Mouse (Mus musculus) lung, postnatal 4 days (tissue): ENCODE data around the gene Nit1.

Experiments used
- DNase-seq, 2 experiments: peaks; one replicate each; pipeline ENCODE4 v3.0.0; 2021

Gene Nit1

DNA sequence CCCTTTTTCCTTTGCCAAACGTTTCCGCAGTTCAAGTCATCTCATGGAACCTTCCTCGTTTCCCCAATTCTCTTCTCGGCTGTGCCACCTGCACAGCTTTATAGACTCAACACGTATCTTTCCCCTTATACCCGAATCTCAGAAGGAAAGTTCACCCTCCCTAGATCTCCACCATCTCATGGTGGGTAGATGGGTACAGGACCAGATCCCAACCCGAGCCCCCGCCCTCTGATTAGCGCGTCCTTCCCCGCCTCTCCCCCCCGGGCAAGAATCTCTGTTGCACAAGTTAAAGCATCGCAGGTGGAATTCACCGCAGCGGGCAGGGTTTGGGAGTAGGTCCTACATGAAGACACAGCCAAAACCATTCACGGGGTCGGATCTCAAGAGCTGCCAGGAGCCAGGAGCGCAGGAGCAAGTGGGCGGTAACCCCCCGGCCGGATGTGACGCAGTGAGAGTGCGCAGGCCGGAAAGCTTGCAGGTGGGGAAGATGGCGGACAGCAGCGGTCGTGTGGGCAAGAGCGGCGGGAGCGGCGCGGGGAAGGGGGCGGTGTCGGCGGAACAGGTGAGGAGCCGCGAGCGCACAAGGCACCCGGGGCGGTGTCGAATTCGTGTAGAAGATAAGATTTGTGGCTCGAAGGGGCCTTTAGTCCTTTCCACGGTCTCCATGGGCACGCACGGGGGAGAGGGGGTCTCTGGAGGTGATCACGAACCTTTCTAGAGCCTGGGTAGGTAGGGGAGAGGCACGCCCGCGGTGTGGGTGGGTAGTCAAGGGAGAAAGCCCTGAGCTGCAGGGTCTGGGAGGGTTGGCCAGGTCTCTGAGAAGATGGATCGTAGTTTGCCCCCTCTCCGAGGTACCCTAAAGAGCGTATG, at the start of gene Nit1, which contains the start of gene Pfdn2:
Nit1 (minus strand) TSS at position 422 of the 870 bp plus-strand sequence.
Pfdn2 (plus strand) TSS at position 446 of the 870 bp plus-strand sequence.
- DNase-seq, result peak; percentile 93

DNA sequence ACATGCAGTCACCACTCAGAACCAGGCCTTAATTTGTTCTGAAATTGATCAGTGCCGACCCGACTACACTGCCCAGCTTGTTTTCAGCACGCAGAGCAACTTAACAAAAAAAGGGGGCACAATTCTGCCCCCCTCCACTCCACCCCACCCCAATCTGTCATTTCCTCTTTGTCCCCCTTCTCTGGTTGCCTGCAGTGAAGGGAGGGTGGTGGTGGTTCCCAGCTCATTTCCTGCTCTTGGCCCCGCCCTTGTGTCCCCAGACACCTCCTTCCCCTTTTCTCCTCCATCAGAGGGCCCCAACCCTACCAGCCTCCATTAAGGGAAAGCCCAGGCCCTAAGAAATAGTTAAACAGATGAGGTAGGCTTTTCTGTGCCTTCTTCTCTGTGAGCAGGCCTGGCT, 44.7 kb upstream of the Nit1 start:
- peak; percentile 67 to 70 for DNase-seq

DNA sequence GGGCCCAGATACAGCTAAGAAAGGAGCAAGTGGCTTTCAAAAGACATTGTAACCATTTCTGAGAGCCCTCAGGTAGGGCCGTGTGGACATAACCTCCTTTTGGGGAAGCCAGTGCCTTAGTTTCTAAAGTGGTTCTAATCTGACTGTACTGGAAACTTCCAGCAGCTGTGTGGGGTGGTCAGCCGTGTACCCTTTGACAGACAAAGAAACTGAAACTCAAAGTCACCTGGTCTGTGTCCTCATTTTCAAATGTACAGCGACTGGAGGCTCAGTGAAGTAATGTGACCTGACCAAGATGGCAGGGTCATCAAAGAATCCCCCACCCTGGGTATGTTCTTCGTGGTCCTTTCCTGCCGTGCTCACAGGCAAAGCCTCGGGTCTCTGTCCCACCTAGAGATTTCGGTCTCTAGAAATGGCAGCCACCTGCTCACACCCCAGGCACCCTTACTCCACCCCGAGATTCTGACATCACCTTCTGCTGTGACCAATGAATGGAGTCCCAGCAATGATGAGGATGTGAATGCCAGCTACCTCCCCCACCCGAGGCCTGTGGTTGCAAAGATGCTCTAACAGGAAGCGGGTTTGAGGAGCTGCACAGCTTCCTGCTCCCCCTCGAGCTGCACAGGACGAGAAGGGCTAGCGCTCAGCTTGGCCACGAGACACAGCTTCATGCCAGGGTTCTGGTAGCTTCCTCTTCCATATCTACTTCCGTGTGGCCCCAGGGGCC, 43.1 kb upstream of the Nit1 start, which contains the start of gene Arhgap30:
Arhgap30 (plus strand) TSS at position 579 of the 727 bp plus-strand sequence.
- peak; percentile 79 to 84 for DNase-seq

DNA sequence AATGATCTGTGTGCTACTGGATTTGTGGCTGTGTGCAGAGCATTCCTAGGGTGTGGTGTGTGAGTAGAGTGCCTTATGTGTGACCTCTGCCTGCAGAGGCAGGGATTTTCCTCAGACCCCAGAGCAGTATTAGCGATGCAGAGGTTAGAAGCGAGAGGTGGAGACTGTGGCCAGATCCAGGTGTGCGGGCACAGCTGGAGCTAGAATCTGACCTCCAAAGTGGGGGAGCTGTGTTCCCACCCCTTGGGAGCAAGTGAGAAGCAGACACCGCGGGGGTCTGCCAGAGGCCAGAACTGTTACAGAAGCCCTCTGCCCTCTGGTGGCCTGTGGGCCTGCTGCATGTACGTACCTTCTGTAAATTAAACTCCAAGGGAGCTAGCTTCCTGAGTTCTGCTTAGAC, 41.7 kb upstream of the Nit1 start:
- DNase-seq, result peak in 1 of 2 experiments; percentile 49

DNA sequence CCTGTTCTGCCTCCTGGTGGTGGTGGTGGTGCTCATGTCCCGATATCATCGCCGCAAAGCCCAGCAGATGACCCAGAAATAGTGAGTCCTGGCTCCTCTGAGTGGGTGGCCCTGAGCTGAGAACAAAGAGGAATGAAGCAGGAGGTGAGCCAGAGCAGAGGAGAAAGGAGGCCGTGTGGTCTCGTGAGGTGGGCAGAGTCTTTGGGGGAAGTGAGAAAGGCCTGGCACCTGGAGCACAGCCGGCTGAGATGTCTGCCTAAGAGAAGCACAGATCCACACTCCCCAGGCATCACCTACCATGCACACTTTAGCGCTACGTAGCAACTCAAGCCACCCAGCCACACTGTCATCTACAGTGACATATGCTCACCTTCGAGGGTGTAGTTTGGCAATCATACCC, 39.7 kb upstream of the Nit1 start:
- DNase-seq, result no peak

DNA sequence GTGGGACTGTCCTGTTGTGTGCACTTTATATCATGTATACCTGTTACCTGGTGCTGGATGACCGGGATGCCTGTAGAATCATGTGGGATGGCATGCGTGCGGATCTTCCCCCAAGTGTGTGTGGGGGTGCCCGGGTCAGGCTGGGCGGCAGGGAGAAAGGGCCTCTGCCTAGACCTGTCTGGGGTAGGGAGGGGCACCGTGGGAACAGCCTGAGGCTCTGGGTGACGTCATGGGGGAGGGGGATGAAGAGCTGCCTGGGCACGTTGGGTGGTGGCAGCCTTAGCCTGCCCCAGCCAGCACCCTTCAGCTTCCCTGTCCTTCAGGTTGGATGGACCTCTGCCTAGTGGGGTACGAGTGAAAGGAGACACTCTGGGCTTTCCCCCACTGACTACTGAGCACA, 38.9 kb upstream of the Nit1 start:
- DNase-seq, result no peak

DNA sequence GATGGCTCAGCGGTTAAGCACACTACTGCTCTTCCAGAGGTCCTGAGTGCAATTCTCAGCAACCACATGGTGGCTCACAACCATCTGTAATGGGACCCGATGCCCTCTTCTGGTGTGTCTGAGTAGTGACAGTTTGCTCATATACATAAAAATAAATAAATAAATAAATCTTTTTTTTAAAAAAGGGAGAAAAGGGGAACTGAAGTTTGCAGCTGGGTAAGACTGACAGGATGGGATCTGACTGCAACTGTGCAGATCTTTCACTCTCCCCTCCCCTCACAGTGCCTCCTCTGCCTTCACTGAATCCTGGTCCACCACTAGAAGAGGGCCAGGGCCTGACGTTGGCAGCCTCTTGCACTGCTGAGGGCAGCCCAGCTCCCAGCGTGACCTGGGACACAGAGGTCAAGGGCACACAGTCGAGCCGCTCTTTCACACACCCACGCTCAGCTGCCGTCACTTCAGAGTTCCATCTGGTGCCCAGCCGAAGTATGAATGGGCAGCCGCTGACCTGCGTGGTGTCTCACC, 36.7 kb upstream of the Nit1 start:
- no peak for DNase-seq

DNA sequence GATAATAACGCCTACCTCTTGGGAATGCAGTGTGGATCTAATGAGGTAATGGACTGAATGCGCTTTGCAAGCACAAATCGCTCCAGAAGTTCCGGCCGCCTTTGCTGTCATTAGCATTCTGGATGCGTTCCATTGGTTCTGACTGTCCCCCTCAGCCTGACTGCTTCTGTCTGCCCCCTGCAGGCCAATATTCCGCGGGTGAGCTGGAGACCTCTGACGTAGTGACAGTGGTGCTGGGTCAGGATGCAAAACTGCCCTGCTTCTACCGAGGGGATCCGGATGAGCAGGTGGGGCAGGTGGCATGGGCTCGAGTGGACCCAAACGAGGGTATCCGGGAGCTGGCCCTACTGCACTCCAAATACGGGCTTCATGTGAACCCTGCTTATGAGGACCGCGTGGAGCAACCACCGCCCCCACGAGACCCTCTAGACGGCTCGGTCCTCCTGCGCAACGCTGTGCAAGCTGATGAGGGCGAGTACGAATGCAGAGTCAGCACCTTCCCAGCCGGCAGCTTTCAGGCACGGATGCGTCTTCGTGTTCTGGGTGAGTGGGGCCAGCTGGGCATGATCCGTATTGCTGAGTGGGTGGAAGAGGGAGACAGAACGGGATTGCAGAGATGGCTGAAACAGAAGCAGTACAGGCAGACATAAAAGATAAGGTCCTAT, 34.6 kb upstream of the Nit1 start:
- peak; percentile 84 to 89 for DNase-seq

DNA sequence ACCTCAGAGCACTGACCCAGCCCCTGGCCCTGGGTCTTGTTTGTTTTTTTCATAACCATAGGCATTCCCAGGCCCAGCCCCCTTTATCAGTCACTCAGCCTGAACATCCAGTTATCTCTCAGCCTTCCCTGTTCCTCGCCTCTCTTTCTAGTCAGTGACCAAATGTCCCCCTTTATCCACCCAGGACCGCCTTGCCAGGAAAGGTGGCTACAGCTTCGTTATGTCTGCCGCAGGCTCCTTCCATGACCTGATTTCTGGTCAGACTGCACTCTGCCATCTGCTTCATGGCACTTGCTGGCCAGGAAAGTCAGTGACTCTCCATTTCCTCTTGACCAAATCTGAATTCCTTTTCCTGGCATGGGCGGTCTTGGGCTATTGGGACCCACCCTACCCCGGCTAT, 32.9 kb upstream of the Nit1 start:
- DNase-seq, result no peak

DNA sequence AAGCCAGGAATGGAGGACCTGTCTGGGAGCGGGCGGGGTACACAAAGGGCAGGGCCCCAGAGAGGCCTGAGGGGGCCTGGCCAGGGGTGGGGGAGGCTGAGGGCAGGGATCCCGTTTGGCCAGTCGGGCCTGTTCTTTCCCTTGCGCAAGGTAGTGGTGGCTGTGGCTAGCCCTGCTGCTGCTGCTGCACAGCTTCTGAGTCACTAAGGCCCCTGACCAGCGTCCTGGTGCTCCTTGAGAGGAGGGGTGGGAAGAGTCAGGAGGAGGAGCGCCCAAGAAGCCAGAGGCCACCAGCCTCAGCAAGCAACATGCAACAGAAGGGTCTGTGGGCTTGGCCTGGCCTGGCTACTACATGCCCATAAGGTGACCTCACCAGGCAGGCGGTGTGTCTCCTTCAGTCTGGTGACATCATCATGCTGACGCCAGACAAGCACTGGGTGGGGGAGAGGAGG, 30.2 kb upstream of the Nit1 start:
- DNase-seq, result peak; percentile 77 to 88

DNA sequence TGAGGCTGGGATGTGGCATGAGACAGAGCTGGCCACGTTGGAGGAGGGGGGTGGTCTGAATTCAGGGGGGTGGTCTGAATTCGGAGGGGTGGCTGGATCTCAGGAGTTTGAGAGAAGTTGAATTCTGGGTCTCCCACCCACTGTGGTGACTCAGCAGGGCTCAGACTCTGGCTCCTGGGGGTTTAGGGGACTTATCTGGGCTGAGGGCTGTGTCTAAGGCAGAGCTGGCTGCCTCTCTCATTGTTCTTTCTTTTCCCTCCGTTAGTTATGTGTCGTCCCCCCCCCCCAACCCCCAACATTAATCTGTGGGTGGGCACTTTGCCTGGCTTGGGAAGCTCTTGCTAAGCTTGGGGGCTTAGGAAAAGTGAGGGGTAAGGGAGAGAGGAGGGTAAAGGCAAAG, 28.5 kb upstream of the Nit1 start:
- DNase-seq, result no peak

DNA sequence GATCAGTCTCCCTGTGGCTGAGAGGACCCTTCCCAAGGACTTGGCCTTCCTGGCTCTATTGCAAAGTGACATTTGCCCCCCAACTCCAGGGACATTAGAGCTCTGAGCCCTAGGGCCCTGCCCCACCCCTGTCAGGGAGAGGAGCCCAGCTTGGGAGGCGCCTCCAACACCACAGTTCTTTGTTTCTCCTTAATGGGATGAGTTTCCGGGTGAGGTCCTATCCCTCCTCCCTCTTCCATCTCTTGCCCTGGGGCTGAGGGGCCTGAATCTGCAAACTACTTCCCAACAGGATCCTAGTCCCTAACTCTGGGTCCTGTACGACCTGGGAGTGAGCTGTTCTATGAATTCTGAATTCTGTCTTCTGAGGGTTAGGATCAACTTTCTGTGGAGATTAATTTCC, 27.4 kb upstream of the Nit1 start:
- DNase-seq, result no peak

DNA sequence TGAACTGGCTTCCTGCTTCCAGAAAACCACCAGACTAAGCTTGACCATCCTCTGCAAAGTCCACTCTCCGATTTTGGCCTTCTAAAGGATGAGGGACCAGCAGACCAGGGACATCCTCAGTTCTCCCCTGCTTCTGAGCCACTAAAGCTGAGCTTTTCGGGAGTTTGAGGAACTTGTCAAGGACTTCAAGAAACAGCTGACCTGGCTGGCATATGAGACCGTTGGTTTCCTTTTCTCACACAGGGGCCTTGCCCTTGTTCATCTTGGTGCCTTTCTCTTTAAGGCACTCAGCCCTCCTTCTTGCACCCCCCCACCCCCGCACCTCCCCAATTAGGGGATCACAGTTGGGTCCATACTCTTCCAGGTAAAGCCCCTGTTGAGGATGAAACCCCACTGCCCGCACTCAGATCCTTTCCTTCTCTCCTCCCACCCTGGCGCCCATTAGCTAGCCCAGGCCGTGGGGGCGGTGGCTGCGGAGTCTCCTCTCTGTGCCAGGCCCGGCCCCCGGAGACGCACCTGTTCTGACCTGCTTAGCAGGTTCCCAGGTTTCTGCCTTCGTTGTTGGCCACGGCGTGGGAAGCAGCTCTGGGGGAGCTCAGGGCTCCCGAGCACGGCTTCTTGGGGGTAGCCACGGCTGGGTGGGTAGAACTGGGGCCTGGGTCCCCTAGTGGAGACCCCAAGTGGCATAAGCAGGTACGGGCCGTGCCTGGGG, 24.6 kb upstream of the Nit1 start, which contains the start of gene Nectin4:
Nectin4 (plus strand) TSS at position 255 of the 712 bp plus-strand sequence.
- peak; percentile 74 to 81 for DNase-seq

DNA sequence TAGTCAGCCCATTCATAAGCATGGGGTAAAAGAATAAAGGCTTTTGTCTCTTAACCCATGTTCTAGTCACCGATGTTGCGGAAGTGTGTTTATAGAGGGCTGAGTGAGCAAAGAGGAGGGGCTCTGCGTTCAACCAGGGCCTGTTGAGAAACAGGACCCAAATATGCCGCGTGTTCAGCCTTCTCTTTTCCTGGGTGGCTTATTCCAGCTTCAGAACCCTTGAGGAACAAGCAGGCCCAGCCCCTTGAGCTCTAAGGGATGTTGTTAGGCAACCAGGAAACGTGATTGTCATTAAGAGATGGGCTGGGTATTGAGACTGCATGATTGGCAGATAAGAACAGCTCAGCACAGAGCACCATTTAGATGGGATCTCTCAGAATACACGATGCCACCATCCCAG, 20.5 kb upstream of the Nit1 start:
- no peak for DNase-seq

DNA sequence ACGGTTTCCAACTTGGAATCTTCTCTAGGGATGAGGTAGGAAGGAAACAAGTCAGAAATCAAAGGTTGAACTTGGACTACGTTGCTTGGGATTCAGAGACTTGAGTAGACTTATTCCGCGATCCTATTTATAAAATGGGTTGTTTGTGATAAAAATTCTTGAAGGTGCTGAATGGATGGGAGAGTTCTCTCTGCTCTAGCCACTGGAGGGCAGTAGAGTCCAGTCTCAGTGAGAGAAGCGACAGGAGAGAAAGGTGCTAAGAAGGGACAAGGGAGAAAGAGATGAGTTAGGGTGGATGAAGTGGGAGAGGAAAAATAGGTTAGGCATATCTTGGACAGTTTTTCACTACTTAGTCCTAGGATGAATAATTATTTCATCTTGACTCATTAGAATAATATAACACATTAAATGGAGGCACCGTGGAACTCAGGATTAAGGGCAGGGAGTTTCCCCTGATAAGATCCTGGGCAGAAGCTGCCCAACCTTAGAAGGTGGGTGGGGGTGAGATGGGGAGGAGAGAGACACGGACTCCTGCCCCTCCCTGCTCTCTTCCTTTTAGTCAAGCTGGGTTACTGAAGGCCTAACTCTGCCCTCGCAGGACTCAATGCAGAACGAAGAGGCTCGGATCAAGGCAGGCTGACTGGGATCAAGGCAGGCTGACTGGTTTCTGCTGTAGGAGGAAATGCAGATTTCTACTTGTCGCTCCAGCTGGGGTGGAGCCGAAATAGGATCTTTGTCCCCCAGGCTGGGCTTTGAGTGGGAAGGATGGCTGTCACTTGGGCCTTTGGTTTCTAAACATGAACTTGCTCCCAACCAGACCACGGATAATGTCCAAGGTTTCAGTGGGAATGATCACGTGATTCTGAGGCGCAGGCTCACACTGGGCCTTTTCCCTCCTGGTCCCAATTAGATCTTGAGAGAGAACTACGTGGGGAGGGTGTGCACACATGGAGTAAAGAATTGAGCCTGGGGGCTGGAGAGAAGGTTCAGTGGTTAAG, 16.0 kb upstream of the Nit1 start:
- DNase-seq, result peak in 1 of 2 experiments; percentile 82

DNA sequence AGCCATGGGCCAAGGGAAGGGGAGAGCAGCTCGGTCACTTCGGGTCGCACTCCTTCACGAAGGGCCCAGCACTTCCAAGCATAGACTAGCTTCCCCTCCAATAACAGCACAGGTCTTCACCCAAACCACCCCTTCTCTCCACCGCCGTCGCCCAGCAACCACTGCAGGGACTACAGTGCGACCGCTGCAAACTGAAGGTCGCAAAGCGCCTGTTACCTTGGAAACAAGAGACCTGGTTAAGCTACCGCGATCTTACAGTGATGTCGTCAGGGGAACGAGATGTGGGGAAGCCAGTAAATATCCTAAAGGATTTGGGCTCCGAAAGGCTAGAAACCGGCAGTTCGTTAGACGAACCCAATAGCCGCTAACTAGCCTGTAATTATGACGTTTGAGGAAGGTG, 15.2 kb upstream of the Nit1 start, which contains the start of gene Klhdc9:
Klhdc9 (minus strand) TSS at position 143 of the 400 bp plus-strand sequence.
- peak; percentile 92 for DNase-seq

DNA sequence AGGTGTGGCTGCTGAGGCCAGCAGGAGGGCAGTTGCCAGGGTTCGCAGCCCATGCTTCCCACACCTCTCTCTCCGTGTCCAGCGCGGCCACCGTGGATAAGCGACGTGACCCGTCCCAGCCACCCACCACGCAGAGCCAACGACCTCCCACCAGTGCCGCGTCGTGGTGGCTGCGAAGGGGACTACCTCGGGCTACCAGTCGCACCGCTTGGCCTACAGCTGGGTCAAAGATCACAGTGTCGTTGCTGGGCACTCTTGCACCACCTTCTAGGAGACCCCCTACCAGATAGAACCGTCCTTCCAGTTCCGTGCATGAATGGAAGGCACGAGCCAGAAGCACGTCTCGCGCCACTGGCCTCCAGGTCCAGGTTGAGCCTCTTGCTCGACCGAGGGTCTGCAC, 14.8 kb upstream of the Nit1 start:
- no peak for DNase-seq

DNA sequence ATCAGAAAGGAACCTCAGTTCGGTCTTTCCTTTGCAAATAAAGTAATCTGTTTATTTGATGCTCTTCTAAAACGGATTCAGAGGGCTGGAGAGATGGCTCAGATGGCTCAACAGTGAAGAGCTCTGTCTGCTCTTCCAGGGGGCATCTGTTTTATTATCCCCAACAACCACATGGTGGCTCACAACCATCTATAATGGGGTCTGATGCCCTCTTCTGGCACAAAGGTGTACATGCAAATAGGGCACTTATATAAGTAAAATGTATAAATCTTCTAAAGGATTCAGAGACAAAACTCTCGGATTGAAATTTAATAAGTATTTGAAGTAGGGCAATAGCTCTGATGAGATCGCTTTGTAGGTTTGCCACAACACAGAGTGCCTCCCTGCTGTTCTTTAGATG, 13.0 kb upstream of the Nit1 start:
- peak in 1 of 2 experiments; percentile 56 for DNase-seq

DNA sequence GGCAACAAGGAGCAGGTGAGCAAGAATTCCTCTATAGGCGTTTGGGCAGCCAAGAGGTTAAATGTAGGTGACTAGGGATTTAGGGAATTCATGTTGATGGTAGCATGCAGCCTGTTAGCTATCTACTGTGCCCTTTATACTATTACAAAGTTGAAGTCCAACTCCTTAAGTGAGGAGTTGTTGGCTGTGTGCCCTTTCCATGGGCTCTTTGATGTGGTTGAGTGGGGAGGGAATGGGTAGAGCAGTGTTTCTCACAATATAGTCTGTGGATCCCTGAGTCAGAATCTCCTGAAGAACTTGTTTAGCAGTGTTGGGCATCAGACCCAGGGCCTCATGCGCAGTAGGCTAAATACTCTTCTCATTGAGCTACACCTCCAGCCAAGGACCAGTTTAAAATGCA, 11.4 kb upstream of the Nit1 start:
- no peak for DNase-seq

DNA sequence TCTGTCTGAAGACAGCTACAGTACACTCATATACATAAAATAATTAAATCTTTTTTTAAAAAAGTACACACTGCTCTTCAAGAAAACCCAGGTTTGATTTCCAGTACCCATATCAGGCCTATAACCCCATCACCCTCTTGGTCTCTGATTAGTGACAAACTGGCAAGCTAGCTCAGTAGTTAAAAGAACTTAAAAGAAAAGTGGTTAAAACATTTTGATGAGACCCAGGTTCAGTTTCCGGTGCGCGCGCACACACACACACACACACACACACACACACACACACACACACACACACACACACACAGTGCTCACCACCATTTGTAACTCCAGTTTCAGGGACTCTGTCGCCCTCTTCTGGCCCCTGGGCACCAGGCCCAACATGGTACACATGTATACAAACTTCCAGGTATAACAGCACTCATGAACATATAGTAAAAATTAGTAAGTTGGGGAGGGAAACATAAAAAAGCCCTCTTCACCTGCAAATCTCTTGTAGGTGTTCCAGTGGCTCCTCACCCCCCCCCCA, 10.4 kb upstream of the Nit1 start:
- DNase-seq, result no peak

DNA sequence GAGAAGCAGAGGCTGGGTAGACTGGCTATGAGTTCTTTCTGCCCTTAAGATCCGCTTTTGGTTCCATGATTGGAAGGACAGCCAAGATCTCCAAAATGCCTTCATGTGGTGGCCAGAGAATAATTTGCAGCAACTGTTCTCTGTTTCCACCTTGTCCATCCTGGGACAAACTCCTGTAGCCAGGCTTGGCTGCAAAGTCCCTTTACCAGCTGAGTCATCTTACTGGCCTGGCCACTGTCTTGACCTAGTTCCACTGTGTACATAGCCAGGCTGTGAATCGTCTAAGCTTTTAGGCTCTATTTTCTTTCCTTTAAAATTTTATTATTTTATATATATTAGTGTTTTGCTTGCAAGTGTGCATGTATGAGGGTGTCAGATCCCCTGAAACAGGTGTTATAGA, 3.8 kb upstream of the Nit1 start:
- DNase-seq, result no peak
